Mouse (Mus musculus) brain, adult 2 months (tissue): ENCODE results near the gene Spns2.

Experiments
- DNase-seq: peaks from one replicate; pipeline ENCODE4 v3.0.0; 2011; ENCODE audit warnings: low read depth, low spot score

Gene Spns2

DNA sequence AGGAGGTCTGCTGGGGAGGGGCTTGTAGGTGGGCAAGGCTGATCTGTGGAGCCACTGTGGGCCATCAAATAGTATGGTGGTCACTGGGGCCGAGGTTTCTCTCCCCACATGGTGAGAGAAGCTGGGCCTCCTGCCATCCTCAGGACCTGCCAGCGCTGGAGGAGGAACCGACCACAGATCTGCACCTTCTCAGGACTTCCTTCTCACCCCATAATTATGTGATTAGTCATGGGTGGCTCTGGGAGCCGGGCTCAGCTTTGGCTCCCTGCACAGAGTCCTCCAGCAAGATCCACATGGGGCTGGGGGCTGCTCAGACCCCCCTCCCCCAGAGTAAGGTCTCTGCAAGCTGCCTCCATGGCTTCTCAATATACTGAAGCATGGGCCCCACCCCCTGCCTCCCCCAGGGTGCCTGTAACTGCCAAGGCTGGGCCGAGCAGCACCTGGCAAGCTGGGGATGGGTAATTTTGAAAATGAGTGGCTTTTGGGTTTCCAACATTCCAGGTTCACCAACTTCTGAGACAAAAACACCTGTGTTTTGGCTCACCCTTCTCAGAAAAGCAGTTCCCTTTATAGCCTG lies 11.8 kb upstream of the Spns2 start:
- no peak for DNase-seq

DNA sequence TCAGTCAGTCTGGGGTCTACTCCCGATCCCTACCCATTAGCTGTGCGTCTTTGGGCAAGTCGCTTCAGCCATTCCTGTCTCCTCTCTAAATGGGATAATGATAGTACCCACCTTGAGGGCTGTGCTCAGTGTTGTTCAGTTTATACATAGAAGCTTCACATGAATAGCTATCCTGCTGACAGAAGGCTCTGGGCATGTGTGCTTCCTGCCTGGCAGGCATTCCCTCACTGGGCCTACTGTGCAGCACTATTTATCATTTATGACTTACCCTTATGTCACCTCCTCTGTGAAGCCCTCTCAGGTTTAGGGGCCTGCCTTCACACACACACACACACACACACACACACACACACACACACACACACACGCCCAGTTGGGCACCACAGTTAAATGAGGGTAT lies 10.4 kb upstream of the Spns2 start:
- no peak for DNase-seq

DNA sequence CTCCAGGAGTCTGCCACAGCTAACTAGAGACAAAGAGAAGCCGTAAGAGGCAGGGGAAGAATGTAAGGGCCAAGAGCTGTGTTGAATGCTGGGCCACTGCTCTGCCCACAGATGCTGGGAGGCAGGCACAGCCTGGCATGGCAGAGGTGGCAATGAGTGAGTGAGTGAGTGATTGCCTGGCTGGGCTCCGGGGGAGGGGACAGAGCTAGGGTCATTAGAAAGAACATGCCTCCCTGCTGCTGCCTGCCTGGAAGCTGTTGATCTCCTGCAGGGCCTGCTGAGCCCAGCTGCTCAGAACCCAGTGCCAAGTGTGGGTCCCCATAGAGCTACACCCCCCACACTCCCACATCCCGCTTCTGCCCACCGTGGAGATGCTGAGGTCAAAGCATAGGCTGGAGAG lies 7.7 kb upstream of the Spns2 start:
- DNase-seq: peak; percentile 61

DNA sequence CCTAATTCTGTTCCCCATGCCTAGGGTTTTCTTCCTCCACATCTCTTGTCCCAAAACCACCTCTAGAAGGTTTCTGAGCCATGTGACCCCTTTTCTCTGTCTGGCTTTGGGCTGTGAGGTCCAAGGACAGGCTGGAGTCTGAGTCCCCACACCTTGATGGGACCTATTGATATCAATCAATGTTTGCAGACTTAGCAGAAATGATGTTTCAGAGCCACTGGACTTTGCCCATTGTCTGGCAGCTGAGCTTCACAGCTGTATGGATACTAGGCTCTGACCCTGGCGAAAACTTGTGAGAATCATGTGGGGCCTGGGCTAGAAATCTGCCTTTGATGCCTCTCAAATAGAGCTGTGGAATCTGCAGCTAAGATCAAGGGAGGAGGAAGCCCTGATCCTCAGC lies 7.1 kb upstream of the Spns2 start:
- DNase-seq: no peak

DNA sequence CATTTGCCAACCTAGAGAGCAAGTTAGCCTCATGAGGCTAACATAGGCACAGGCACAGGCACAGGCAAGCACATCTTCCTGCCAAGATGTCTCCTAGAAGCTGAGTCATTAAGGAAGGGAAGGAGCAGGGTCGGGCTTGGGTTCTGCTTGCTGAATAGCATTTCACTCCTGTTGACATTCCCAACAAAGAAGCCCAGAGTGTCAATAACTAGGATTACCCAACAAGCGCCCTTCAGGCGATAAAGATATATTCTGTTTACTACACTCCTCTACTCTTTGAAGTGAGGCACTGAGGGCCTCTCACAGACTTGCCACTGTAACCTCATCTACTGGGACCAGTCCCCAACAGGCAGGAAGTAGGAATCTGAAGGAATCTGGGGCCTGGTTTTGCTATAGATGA lies 6.4 kb upstream of the Spns2 start:
- no peak for DNase-seq

DNA sequence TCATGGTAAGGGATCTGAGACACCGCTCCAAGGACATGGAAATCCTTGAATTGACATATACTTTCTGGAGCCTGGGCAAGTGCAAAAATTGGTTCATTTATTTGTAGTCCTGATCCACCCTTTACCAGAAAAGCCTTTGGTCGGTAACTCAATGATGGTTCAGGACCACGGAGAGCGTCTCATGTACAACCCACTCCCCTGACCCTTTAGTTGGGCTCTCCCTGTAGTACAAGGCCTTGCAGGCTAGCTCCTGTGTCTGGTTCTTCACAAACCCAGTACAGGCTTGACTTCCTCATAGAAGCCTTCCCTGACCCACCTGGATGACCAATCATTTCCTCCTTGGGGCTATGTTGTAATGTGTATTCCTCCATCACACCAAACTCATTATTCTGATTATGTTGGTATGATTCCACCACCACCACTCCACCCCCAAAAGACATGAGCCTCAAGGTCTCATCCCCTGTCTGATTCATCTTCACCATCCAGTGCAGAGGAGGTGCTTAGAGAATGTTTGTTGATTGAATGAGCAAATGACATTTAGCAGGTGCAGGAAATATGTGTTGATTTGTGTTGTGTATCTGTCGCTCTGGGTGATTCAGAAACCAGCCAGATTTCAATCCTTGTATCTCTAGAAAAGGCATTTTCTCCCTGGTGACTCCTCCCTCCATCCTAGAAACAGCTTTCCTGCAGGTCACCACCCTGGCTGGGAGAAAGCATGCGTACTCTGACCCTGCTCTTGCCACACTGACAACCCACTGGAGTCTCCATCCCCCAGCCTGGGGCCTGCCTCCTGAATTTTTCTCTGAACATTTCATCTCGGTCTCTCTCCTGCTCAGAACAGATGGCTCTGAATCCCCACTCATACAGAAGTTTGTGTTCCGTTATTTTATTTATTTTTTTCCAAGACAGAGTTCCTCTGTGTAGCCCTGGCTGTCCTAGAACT lies 4.6 kb upstream of the Spns2 start:
- peak; percentile 53 for DNase-seq

DNA sequence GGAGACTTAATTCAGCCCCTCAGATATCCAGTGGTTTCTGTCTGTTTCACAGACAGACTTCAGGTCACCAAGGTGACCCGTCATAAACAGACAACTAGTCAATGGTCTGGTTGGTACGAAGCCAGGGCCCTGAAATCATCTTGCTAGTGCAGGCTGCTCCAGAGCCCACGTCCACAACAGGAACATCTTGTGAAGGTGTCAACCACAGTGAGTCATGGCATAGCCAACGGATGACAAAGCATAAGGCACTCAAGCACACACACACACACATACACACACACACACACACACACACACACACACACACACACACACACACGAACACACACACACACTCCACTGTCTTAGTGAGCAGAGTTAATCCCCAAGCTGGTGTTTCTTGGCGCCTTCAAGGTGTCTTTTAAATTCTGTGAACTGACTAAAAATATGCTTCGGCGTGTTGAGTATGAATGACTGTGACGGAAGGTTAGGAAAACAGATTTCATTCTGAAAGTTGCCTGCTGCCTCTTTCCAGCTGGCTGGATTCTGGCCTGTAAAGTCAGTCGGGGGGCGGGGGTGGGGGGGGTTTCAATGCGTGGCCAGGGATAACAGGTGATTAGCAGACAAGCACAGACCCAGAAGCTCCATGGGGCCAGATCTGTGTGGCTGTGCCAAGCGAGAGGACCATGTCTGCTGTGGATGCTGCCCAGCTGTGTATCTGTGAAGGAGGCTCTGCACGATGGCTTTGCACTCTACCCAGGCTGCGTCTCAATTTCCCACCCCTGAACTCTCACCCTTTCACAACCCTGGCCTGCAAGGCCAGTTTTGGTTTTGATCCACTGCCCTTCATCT lies 1.6 kb upstream of the Spns2 start:
- peak; percentile 89 for DNase-seq

DNA sequence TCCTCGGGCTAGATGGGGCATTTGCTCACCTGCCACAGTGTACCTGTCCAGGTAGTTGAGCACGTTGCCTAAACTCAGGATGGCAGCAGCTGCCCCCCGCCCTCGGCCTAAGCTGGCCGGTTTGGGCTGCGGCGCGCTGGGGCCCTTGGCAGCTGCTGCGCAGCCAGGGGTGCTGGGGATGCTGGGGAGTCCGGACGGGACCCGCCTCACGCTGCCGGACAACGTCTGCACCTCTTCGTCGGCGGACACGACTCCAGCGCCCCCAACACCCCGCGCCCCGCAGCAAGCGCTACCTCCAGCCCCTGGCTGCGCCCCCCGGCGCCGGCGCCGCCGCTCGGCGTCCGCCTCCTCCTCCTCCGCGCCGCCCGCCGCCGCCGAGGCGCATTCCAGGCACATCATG lies 307 bp downstream of the Spns2 start:
- DNase-seq: no peak

DNA sequence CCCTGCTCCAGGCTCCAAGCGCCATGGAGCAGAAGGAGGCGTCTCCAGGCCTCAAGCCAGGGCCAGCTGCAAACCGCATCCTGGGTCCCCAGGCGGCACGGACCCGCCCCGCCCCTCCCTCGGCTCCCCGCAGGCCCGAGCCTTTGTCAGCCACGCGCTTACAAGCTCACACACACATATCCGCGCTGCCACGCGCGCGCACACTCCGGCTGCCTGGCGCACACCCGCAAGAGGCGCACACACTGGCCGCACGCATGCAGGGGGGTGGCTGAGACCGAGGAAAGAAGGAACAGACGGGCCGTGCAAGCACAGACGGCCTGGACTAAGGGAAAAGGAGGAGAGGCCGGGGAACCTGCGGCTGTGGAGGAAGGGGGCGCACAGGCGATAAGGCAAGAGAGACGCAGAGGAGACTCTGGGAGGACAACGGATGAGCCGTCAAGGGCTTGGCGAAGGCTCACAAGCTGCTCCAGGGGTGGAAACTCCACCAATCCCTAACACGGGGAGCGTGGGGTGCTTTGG lies 892 bp downstream of the Spns2 start:
- DNase-seq: peak; percentile 93

DNA sequence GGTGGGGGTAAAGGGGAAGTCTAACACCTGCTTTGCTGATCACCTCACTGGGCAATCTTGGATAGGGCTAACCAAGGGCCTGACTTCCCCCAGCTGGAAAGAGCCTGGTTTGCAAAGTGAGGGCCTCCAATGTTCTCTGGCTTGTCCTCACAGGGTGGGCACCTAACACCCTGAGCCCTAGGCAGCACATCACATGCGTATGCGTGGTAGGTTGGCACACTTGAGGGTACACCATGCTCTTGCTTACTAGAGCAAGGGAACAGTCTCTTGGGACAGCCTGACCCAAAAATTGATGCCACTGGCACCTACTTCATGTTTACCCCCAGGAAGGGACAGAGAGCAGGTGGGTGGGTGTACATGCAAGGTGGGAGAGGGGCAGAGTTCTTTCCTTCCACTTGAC lies 2.0 kb downstream of the Spns2 start:
- DNase-seq: no peak

DNA sequence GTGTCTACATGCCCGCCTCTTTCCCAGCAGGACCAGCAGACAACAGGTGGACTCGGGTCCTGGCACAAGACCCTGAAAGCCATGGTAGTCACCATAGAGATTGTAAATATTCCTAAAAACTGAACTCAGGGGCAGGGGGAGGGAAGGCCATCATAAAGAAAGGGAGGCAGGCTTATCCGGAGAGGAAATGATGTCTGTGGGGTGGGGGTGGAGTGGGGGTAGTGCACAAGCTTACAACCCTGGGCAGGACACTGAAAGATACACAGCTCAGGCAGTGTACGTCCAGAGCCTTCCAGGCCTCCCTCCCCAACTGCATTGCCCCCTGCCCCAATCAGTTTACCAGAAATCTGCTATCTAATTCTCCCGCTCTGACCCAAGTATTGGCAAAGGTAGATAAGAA lies 2.5 kb downstream of the Spns2 start:
- no peak for DNase-seq

DNA sequence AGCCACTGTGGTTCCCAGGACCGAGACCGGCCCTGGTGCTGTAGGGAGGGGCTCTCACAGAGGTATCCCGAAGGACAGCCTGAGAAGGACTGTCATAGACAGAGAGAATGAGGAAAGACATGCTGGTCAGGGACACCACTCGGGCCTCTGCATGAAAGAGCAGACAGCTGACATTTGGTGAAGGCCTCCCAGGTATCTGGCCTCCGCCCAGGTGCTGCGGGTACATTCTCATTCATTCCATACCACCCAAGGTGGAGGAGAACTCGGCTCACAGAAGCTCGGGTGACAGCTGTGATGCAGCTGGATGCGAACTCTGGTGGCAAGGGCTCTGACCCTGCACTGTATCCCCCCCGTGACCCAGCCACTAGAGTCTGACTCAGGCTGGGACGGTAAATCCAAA lies 3.7 kb downstream of the Spns2 start:
- DNase-seq: no peak

DNA sequence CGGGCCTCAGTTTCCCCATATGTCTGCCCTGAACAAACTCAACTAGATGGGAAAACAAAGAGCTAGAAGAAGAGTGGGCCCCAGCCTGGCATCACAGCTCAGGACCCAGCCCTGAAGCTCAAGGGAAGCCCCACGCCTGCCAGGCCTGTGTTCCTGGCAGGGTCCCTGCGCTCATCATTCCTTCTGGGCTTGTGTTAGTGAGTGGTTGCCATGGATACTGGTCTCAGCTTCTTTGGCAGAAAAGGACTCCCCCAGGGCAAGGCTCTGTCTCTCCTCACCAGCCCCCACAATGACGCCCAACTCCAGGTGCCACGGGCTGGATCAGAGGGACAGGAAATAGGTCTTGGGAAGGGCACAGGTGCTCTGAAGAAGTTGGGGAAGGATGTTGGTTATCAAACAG lies 4.5 kb downstream of the Spns2 start:
- peak; percentile 71 for DNase-seq

DNA sequence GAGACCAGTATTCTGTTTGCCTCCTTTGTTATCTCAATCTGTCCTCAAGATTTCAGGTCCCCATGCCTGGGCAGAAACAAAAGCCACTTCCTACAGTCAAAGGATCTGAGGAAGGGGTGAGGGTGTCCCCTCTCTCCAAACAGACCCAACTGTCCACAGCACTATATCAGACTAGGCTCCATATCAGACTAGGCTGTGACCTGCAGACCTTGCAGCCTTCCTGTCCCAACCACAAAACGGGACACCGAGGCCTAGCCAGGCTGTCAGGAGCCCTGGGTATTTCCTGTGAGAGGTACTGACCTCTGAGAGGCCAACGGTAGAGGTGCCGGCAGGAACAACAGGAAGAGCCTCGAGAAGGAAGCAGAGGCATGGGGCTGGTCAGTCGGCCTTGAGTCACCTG lies 5.2 kb downstream of the Spns2 start:
- DNase-seq: no peak

DNA sequence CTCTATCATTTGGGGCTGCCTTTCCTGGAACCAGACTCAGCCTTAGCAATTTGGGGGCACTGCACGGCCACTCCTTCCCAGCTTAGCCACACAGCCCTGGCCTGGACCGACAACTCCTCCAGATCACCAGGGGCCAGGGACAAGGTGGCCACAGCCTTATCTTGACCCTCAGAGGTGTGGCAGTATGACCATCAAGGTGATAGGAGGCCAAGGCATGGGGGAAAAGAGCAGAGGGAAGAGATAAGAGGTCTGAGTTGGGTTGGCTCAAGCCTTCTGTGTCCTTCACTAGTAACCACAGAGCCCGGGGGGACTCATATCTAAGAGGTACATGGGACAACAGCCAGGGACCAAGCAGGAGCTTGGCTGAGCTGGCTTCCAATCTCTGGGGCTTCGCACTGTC lies 7.8 kb downstream of the Spns2 start:
- no peak for DNase-seq

DNA sequence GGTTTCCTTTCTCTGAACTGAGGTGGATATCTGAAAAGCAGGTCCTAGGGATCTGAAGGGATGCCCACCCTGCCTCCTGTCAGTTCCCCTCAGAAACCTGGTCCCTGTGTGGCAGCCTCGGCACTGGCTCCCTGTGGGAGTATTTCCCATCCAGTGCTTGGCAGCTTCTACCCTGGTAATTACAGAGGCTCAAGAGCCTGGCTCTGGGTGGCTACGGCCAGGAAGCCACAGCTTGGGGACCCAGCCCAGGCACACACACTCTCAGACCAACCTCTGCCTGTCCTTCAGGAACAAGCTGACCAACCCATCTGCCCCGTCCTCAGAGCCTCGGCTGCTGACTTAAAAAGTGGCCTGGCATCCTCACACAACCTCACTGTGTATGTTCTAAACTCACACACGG lies 8.4 kb downstream of the Spns2 start:
- DNase-seq: no peak

DNA sequence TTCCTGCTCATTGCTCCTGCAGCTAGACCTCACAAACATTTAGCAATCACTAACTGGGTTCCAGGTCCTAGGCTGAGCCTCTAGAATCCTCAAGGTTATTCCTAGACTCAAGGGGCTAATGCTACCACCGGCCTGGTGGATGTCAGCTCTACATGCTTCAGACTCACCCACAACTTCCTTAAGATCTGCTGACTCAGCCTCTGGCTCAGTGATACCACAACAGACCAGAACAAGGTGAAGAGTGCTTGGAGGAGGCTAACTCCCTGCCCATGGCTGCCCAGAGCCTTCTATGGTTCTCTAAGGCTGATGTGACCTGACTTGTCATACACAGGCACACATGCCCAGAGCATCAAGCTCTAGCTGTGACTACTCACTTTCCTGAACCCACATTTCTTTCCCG lies 10.2 kb downstream of the Spns2 start:
- no peak for DNase-seq

DNA sequence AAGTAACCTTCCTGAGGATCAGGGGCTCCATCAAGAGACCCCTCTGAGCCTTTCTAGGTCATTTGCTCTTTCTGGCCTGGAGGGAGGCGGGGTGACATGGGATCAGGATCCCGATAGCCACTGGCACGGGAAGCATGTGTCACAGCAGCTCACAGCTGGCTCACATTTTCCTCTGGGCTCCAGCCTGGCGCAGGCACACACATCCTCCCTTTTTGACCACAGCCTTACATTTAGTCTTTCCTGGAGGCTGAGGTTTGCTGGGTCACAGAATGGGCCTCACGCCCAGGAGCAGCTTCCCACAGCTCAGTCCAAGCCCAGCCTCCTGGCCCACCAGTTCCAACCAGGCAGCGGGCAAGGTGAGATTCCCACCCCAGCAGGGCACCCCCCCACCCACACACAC lies 11.5 kb downstream of the Spns2 start:
- DNase-seq: no peak

DNA sequence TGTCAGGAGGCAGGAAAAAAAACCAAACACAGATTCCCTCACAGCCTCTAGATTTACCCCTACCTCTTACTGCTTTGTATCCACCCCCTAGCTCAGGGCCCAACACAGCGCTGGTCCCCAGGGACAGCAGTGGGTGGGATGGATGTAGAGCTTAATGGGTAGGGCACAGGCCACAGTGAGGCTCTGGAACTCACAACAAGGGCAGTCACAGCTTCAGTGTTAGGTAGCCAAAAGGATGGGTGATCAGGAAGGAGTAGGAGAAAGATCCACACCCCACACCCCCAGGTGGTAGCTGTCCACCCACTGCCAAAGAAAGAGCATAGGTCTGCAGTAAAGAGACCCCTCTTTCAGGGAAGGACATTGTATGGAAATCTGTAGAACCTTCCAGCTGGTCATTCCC lies 12.1 kb downstream of the Spns2 start:
- DNase-seq: no peak

DNA sequence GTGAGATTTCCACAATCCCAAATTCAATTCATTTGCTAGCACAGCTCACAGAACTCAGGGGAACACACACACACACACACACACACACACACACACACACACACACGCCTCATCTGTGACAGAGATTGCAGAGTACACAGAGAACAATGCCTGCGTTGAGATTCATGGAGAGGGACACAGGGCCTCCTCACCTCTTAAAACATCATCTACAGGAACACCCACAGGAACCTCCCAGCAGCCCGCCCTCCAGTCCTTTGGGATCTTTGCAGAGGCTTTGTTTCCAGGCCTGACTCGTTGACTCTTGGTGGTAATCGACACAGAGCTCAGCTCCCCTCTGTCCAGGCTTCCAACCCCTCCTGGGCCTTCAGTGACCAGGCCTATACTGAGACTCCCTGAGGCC lies 12.5 kb downstream of the Spns2 start:
- DNase-seq: no peak

DNA sequence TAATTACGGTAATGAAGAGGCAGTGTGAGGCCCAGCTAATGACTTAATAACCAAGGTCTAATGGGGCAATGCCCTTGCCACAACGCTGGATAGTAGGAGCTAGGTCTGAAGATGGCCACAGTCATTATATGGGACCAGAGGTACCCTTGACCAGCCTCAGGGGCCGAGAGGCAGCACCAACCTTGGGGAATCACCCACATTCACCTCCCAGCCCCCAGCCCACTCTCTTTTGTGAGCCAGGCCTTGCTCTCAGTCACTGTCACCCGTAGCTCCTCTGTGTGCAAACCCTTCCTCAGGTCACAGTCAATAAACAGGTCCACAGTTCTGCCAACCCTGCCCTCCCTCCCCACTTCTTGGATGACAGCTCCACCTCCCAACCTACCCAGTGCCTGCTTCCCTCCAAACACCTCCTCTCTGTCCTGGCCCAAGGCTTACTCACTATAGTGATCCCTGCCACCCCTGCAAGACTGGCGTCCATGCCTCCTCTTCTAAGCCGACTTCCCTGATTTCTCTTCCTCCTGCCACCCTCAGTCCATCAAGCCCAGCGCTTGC lies 13.6 kb downstream of the Spns2 start:
- DNase-seq: no peak

DNA sequence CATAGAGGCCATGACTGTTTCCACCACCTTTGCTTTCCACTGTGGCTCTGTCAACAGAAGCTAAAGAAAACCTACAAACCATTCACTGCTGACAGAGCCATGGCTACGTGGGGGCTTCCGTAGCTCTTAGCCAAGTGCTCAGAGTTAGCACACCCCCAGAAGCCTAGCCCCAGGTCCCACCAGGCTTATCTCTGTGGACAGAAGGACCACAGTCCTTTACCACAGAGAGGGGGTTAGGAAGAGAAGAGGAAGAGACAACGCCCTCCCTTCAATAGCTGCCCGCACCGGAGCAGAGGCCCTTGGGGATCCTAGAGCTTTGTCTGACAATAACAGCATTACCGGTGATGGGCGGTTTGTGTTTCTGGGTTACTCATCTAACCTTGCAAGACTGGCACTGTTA lies 14.3 kb downstream of the Spns2 start:
- no peak for DNase-seq
